Mouse (Mus musculus) stomach, postnatal 0 days (tissue): ENCODE measurements at regions not wholly inside any gene's neighbourhood (a gene's known extent, or its start where the extent isn't known, plus 50 kb on each side); places are given as distances from the start of the nearest gene placed in this dataset.

ENCODE experiments used
- CTCF ChIP-seq: IDR thresholded peaks from 2 replicates; pipeline ENCODE4 v1.5.1; 2016; ENCODE audit warnings: antibody characterized with exemption, low read depth, mild to moderate bottlenecking, moderate library complexity
- EP300 ChIP-seq: optimal IDR thresholded peaks from 2 replicates; pipeline ENCODE3; 2016; ENCODE audit warnings: antibody characterized with exemption

- TF ChIP-seq CTCF = no peak
- TF ChIP-seq EP300 = no peak
These were observed 326.7 kb upstream of the Slc30a5 start for GRCm38 (mm10) chr13:101159878-101160277.
